Mouse (Mus musculus) thymus, adult 2 months (tissue): ENCODE results near the gene Kctd21. TPM values are rescaled to one million over a fixed set of nuclear protein-coding genes. Genes with fewer than 3 reads are reported as not detected.
A peak's percentile ranks its signal among the peaks of the same experiment; 100 is the strongest.

Experiments used
- DNase-seq: peaks from one replicate; pipeline ENCODE4 v3.0.0; 2021
- H3K27ac ChIP-seq: fragments of 200-500 bp; 2 replicates; pipeline ENCODE4 v1.5.1; 2012; ENCODE audit warnings: low read length, control low read depth; ENCODE audit not compliant: control insufficient read depth, insufficient read depth
- H3K27me3 ChIP-seq: fragments of 200-500 bp; 2 replicates; pipeline ENCODE4 v1.6.1; 2012; ENCODE audit warnings: mild to moderate bottlenecking, low read length, moderate library complexity, mixed read lengths; ENCODE audit not compliant: control insufficient read depth, insufficient read depth
- H3K36me3 ChIP-seq: fragments of 200-500 bp; 2 replicates; pipeline ENCODE4 v1.6.1; 2012; ENCODE audit warnings: mild to moderate bottlenecking, low read length, moderate library complexity; ENCODE audit not compliant: control insufficient read depth, insufficient read depth
- H3K4me1 ChIP-seq: fragments of 200-500 bp; replicated peaks from 2 replicates; pipeline ENCODE4 v1.6.1; 2012; ENCODE audit warnings: low read length; ENCODE audit not compliant: control insufficient read depth, insufficient read depth
- H3K4me3 ChIP-seq: fragments of 200-500 bp; 2 replicates; pipeline ENCODE4 v1.5.1; 2012; ENCODE audit warnings: mild to moderate bottlenecking, low read length, control low read depth, moderate library complexity; ENCODE audit not compliant: control insufficient read depth, insufficient read depth
- CTCF ChIP-seq: fragments of 200-500 bp; IDR thresholded peaks from 2 replicates; pipeline ENCODE4 v1.5.1; 2012; ENCODE audit warnings: mild to moderate bottlenecking, control low read depth, low read length, moderate library complexity, borderline replicate concordance; ENCODE audit not compliant: control insufficient read depth, poor library complexity, insufficient read depth; ENCODE audit errors: extremely low read depth
- POLR2A ChIP-seq: fragments of 200-500 bp; IDR thresholded peaks from 2 replicates; pipeline ENCODE4 v1.6.1; 2012; ENCODE audit warnings: mild to moderate bottlenecking, low read length, control low read depth, moderate library complexity; ENCODE audit not compliant: control insufficient read depth, poor library complexity, insufficient read depth; ENCODE audit errors: extremely low read depth
- WGBS: fragments of 180-500 bp; shearing (Covaris S2); methylation state at CpG from one replicate; pipeline ENCODE4 v1.1.7; 2018; 5-methylcytosine and 5-hydroxymethylcytosine counted together
- polyA plus RNA-seq: library from polyadenylated mRNA; depleted of rRNA; stranded (reverse); fragments of >200 nt; gene quantifications from 2 replicates; pipeline ENCODE4 v1.2.3, GENCODE M21; 2012

Kctd21 gene
- polyA plus RNA-seq, 1 experiment: 4.3 TPM

DNA sequence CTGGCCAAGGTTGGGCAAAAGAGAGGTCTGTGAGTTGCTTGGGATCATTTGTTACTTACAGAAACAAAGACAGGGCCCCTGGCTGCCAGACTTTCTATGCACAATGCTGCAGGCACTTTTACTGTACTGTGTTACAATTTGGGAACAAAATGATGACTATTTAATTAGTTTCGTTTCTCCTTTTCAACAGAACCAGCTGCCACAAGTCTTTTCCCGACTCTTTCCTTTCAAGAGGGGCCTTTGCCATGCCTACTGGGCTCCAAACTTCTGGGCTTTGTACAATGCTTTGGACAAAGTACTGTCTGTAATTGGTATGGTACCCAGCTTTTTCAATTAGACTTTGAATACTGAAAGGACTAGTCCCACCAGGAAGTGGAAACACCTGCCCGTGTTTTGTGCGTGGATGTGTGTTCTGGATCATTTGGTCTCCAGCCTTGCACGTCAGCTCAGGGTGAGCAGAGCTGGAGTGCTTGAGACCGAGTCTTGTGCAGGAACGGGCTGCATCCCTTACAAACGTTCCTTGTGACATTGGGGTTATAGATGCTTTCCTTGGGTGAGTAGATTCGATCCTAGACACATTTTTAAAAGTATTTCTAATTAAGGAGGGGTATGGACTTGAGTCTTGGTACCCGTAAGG lies 51.5 kb downstream of the Kctd21 start:
- no peak for DNase-seq
- Histone ChIP-seq H3K27me3 (no peaks in the 10 kb centered on the region), H3K4me1 (no peaks in the 10 kb centered on the region), H3K4me3 (no peak overlapping the region), H3K36me3 (peaks cover 28% of the 10 kb centered on the region), H3K27ac (no peak overlapping the region)
- WGBS: 92% methylated on average over 10 of the region's 10 CpGs
- TF ChIP-seq CTCF: no peak
- no peak for TF ChIP-seq POLR2A

DNA sequence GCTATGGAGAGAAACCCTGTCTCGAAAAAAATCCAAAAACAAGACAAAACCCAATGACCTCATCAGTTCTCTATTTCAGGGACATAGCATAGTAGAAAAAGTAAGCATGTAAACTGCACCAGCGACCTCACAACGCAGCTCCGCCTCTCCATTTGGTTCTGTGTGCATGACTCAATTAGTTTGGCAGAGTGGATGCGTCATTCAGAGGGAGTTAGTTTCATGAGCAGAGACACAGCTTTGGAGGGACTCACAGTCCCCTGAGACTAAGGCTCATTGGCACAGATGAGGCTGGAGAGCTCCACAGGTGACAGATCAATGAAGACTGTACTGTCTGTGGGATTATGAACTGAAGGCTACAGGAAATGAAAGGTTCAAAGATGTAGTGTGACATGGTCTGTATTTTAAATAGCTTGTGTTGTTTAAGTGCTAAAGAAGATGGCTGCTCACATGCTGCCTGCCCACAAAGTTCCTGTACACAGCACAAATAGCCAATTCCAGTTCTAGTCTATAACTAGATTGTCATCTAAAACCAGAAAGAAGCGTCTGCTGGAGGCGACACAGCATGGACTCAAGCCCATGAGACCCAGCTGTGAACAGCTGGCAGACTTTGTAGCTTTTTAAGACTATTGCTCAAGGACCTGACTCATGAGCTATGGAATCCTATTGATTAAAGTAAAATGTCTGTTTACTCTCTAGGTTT lies 54.1 kb downstream of the Kctd21 start:
- WGBS: 93% methylated on average over 7 of the region's 7 CpGs
- H3K27ac ChIP-seq: no peak overlapping the region
- no peak overlapping the region for H3K4me3 ChIP-seq
- no peaks in the 10 kb centered on the region for H3K27me3 ChIP-seq
- DNase-seq: no peak
- no peaks in the 10 kb centered on the region for H3K4me1 ChIP-seq
- TF ChIP-seq POLR2A (no peak), CTCF (no peak)
- H3K36me3 ChIP-seq: peaks cover 30% of the 10 kb centered on the region

DNA sequence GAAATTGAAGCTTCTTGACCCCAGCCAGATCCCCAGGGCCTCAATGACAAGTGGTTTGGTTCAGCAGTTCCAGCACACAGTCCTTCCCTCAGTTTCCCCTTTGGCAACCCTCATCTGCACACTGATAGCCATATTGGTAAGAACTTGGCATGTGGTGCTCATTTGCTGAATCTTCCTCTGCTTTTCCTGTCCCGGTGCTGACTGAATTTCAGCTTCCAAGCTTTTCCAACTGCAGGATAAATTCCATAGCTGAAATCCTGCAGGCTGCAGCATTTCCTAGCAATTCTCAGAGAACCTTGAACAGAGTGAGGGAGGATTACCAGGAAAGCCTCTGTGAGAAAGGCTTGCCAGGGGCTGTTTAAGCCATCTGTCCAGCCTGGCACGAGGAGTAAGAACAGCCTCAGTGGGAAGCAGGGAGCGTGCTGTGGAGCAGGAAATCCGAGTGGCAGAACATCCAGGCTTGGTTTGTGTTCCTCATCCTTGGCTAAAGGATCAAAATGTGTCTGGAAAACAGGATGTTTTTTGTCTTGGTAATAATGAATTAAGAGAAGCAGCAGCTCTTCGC lies 54.8 kb downstream of the Kctd21 start:
- Histone ChIP-seq H3K4me3 (no peak overlapping the region), H3K27me3 (no peaks in the 10 kb centered on the region), H3K27ac (no peak overlapping the region), H3K36me3 (peaks cover 33% of the 10 kb centered on the region), H3K4me1 (no peaks in the 10 kb centered on the region)
- no peak for DNase-seq
- TF ChIP-seq CTCF (no peak), POLR2A (no peak)
- 95% methylated on average over 5 of the region's 5 CpGs for WGBS

DNA sequence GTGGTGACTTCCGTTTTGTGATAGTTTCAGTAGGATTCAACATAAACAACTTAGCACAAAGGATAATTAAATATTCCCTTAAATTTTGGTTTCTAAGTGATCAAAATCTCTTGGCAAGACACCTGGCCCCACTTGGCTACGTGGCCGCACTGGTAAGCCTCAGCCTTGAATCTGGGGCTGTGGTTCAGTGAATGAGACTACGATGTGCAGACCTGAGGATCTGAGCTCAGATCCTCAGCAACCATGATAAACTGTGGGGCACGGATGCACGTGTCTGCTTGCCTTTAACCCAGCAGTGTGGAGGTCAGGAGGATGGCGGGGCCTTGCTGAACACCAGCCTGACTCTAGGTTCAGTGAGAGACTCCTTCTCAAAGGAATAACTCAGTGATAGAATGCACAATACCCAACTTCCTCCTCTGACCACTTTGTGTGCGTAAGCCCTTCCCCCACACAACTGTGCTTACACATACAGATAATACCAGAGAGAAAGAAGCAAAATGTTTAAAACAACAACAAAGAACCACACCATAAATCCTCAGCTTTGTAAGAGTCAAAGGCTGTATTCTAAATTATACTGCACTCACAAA lies 55.5 kb downstream of the Kctd21 start:
- 91% methylated on average over 8 of the region's 8 CpGs for WGBS
- H3K27ac ChIP-seq: no peak overlapping the region
- H3K27me3 ChIP-seq: no peaks in the 10 kb centered on the region
- H3K4me1 ChIP-seq: no peaks in the 10 kb centered on the region
- peaks cover 34% of the 10 kb centered on the region for H3K36me3 ChIP-seq
- DNase-seq: peak; percentile 23
- TF ChIP-seq CTCF (no peak), POLR2A (no peak)
- no peak overlapping the region for H3K4me3 ChIP-seq

DNA sequence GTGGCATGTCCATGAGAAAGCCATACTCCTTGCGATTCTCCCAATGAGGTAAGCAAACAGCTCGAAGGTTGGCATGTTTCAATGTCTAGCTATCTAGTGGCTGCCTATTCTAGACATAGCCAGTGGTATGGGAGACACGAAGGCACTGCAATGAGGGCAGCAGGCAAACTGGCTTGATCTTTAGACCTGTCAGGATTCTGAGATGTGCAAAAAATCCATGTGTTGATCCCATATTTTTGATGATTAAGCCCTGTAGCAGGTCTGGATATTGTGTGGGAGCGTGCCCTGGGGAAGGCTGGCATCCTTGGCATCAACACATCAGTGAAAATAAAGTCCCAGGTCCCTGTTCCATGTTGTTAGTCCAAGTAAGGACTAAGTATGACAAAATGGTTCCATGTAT lies 56.4 kb downstream of the Kctd21 start:
- WGBS: 97% methylated on average over 4 of the region's 4 CpGs
- Histone ChIP-seq H3K4me3 (no peak overlapping the region), H3K27me3 (no peaks in the 10 kb centered on the region), H3K27ac (no peak overlapping the region), H3K36me3 (peaks cover 32% of the 10 kb centered on the region), H3K4me1 (no peaks in the 10 kb centered on the region)
- TF ChIP-seq CTCF (no peak), POLR2A (no peak)
- no peak for DNase-seq

DNA sequence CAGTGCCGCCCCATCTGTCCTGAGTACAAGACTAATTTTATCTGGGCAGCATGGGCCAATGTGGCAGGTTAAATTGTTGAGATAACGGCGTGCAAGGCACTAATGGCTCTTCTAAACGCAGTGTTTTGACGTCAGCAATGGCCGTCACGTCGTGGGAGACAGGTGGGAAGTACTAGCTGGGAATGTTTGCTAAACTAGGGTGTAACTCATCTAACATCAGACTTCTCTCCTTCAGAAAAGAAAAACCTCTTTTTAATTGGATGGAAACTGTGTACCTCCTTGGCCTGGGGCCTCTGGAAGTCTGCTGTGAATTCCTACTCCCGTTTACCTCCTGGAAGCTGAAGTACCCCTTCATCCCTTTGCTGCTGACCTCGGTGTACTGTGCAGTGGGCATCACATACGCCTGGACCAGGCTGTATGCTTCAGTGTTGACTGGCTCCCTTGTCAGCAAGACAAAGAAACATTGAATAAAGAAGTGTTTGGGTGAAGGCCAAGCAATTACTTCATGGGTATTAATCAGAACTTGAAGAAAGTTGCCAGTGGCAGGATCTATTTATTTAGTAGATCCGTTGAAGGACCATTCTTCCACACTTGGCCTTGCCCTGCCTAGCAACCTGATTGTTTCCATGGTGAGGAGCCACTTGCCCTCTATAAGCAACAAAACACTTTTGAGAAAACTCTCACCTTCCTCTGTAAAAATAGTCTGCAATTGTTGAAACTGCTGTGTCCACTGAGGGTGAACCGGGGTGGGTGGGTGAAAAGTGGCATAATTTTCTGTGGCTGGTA lies 59.4 kb downstream of the Kctd21 start:
- DNase-seq: no peak
- H3K4me3 ChIP-seq: no peak overlapping the region
- peaks cover 27% of the 10 kb centered on the region for H3K36me3 ChIP-seq
- WGBS: 96% methylated on average over 13 of the region's 13 CpGs
- TF ChIP-seq CTCF (no peak), POLR2A (no peak)
- no peak overlapping the region for H3K27ac ChIP-seq
- no peaks in the 10 kb centered on the region for H3K27me3 ChIP-seq
- no peaks in the 10 kb centered on the region for H3K4me1 ChIP-seq
